Mouse (Mus musculus) thymus, adult 2 months (tissue): ENCODE measurements around the gene Alkbh4. TPM values are rescaled to one million over a fixed set of nuclear protein-coding genes. Genes with fewer than 3 reads are reported as not detected.
A peak's percentile ranks its signal among the peaks of the same experiment; 100 is the strongest.

ENCODE experiments used
- DNase-seq: peaks from one replicate; pipeline ENCODE4 v3.0.0; 2021
- H3K27ac ChIP-seq: fragments of 200-500 bp; 2 replicates; pipeline ENCODE4 v1.5.1; 2012; ENCODE audit warnings: low read length, control low read depth; ENCODE audit not compliant: control insufficient read depth, insufficient read depth
- H3K27me3 ChIP-seq: fragments of 200-500 bp; 2 replicates; pipeline ENCODE4 v1.6.1; 2012; ENCODE audit warnings: mild to moderate bottlenecking, low read length, moderate library complexity, mixed read lengths; ENCODE audit not compliant: control insufficient read depth, insufficient read depth
- H3K36me3 ChIP-seq: fragments of 200-500 bp; 2 replicates; pipeline ENCODE4 v1.6.1; 2012; ENCODE audit warnings: mild to moderate bottlenecking, low read length, moderate library complexity; ENCODE audit not compliant: control insufficient read depth, insufficient read depth
- H3K4me1 ChIP-seq: fragments of 200-500 bp; replicated peaks from 2 replicates; pipeline ENCODE4 v1.6.1; 2012; ENCODE audit warnings: low read length; ENCODE audit not compliant: control insufficient read depth, insufficient read depth
- H3K4me3 ChIP-seq: fragments of 200-500 bp; 2 replicates; pipeline ENCODE4 v1.5.1; 2012; ENCODE audit warnings: mild to moderate bottlenecking, low read length, control low read depth, moderate library complexity; ENCODE audit not compliant: control insufficient read depth, insufficient read depth
- CTCF ChIP-seq: fragments of 200-500 bp; IDR thresholded peaks from 2 replicates; pipeline ENCODE4 v1.5.1; 2012; ENCODE audit warnings: mild to moderate bottlenecking, control low read depth, low read length, moderate library complexity, borderline replicate concordance; ENCODE audit not compliant: control insufficient read depth, poor library complexity, insufficient read depth; ENCODE audit errors: extremely low read depth
- POLR2A ChIP-seq: fragments of 200-500 bp; IDR thresholded peaks from 2 replicates; pipeline ENCODE4 v1.6.1; 2012; ENCODE audit warnings: mild to moderate bottlenecking, low read length, control low read depth, moderate library complexity; ENCODE audit not compliant: control insufficient read depth, poor library complexity, insufficient read depth; ENCODE audit errors: extremely low read depth
- WGBS: fragments of 180-500 bp; shearing (Covaris S2); methylation state at CpG from one replicate; pipeline ENCODE4 v1.1.7; 2018; 5-methylcytosine and 5-hydroxymethylcytosine counted together
- polyA plus RNA-seq: library from polyadenylated mRNA; depleted of rRNA; stranded (reverse); fragments of >200 nt; gene quantifications from 2 replicates; pipeline ENCODE4 v1.2.3, GENCODE M21; 2012

Alkbh4 gene
- polyA plus RNA-seq, 1 experiment, result 55.2 TPM

DNA sequence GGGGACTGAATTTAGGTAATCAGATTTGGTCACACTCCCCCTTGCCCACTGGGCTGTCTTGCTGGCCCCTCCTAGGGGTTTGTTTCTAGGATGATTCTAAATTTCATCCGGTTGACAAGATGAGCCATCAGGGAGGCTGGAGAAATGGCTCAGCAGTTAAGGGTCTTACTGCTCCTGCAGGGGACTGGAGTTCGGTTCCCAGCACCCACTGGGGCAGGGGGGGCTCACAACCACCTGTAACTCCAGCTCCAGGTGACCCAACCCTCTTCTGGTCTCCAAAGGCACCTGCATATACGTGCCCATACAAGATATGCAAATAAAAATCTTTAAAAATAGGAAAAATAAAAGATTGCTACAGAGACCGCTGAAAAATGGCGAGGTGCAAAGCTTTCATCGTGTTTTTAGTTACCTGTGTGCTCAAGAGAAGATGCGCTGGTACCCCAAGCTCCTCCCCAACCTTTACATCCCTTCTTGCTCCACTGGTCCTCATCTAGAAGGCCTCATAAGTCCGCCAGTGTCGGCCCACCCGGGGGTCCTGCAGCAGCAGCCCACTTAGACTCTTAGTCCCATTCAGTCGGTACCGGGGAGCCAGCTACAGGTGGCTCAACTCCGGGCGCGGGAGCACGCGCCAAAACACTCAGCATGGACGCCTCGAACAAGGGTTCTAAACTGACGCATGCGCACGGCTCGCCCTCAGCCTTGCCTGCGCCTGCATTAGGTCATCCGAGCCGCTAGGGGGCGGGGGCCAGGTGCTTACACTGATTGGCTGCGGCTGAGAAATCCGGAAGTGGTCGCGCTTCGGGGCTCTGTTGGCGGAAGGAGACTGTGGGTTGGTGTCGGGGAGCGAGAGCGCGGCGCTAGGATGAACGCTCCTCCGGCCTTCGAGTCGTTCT is 19.8 kb upstream of the Alkbh4 start, which contains the start of gene Polr2j:
Gene Polr2j, plus strand, starts transcription at position 741 of the 893 bp plus-strand sequence.
- TF ChIP-seq POLR2A (peak; percentile 79), CTCF (peak; percentile 99)
- WGBS, result 4% methylated on average over 42 of the region's 42 CpGs
- peaks cover 4% of the 10 kb centered on the region; the same call in 1 of the 2 replicates for H3K36me3 ChIP-seq
- peak within 1 kb of the TSS; percentile 63 for H3K4me3 ChIP-seq
- no peak within 1 kb of the TSS for H3K27ac ChIP-seq
- peaks cover 11% of the 10 kb centered on the region for H3K4me1 ChIP-seq
- no peaks in the 10 kb centered on the region for H3K27me3 ChIP-seq
- peak; percentile 98 for DNase-seq

DNA sequence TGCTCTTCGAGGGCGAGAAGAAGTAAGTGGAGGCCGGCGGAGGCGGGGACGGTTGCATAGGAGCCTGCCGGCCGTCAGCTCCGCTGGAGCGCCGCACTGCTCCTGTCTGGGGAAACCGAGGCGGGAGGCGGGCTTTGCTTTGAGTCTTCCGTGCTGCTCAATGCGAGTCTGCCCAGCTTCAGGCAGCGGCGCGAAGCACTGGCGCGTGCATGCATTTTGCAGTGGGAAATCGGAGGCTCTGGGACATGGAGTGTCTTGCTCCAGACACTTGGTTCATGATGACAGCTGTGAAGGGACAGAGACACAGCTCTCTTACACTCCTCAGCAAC is 19.2 kb upstream of the Alkbh4 start:
- no peak overlapping the region for H3K27ac ChIP-seq
- WGBS, result under 1% methylated on average over 22 of the region's 22 CpGs
- no peak for TF ChIP-seq CTCF
- no peak for TF ChIP-seq POLR2A
- no peaks in the 10 kb centered on the region for H3K27me3 ChIP-seq
- peaks cover 8% of the 10 kb centered on the region; the same call in 1 of the 2 replicates for H3K36me3 ChIP-seq
- peaks cover 11% of the 10 kb centered on the region for H3K4me1 ChIP-seq
- H3K4me3 ChIP-seq, result peak overlapping the region; percentile 63
- no peak for DNase-seq

DNA sequence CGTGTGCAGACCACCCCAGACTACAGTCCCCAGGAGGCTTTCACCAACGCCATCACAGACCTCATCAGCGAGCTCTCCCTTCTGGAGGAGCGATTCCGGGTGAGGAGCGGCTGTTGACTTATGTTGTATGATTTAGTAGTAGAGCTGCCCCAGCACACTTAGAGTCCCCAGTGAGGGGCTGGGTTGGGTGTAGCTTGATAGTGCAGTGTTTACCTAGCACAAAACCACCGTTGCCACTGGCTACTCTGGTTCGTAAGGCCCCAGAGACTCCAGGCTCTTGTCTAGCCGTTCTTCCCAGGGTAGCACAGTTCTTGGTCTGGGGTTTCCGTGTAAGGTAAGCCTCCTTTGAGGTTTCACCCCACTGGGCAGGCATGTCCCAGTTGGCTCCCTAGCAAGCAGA is 13.8 kb upstream of the Alkbh4 start:
- 97% methylated on average over 10 of the region's 10 CpGs for WGBS
- H3K4me3 ChIP-seq, result no peak overlapping the region
- no peak for TF ChIP-seq CTCF
- H3K4me1 ChIP-seq, result peaks cover 10% of the 10 kb centered on the region
- H3K36me3 ChIP-seq, result peaks cover 46% of the 10 kb centered on the region
- no peaks in the 10 kb centered on the region for H3K27me3 ChIP-seq
- H3K27ac ChIP-seq, result no peak overlapping the region
- DNase-seq, result no peak

DNA sequence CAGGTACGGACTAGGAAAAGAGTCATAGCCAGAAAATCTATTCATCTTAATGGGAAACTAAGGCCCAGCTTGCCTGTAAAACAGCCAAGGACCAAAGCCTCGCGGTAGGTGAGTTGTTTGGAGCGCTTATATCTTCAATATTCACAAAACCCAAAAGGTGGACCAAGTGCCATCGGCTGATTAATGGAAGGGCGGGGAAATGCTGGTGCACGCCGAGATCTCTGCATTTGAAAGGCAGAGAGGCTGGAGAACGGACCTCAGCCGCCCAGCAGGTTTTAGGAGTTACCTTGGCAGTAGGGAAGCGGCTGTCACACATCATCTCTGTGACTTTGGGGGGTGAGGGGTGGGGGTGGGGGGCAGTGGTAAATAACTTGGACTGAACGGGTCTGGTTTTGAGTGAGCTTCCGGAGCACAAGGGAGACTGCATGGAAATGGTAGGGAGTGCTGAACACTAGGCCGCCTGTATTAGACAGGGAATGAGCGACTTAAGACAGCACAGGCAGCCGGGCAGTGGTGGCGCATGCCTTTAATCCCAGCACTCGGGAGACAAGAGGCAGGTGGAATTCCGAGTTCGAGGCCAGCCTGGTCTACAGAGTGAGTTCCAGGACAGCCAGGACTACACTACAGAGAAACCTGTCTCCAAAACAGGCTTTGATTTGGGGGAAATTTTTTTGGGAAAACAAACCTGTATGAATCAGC is 495 bp downstream of the Alkbh4 start:
- H3K27ac ChIP-seq, result peak overlapping the region; percentile 78
- no peaks in the 10 kb centered on the region for H3K27me3 ChIP-seq
- WGBS, result 5% methylated on average over 20 of the region's 20 CpGs
- TF ChIP-seq POLR2A (no peak), CTCF (no peak)
- H3K36me3 ChIP-seq, result peaks cover 22% of the 10 kb centered on the region
- no peak for DNase-seq
- peak overlapping the region; percentile 96 for H3K4me3 ChIP-seq
- H3K4me1 ChIP-seq, result peaks cover 19% of the 10 kb centered on the region

DNA sequence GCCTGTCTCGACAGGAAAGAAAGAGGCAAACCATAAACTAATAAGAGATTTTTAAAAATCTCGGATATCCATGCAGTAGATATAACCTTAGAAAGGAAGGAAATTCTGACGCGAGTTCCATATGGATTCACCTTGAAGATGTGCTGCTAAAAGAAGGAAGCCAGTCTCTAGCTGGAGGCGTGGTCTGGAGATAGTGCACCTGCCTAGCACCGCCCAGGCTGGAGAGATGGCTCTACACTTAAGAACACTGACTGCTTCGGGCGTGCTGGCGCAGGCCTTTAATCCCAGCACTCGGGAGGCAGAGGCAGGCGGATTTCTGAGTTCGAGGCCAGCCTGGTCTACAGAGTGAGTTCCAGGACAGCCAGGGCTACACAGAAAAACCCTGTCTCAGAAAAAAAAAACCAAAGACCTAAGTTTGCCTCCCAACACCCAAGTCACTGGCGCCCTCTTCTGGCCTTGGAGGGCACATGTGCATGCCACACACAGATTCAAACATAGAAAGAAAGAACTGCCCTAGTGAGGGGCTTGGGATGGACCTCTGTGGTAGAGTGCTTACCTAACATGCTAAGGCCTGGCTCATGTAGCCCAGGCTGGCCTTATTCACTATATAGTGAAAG is 1.8 kb downstream of the Alkbh4 start:
- DNase-seq, result peak; percentile 69
- Histone ChIP-seq H3K36me3 (peaks cover 22% of the 10 kb centered on the region), H3K4me1 (peaks cover 19% of the 10 kb centered on the region), H3K27me3 (no peaks in the 10 kb centered on the region), H3K4me3 (no peak overlapping the region), H3K27ac (no peak overlapping the region)
- TF ChIP-seq CTCF, result peak; percentile 66; the same call in 1 of the 2 replicates
- no peak for TF ChIP-seq POLR2A
- 73% methylated on average over 13 of the region's 13 CpGs for WGBS

DNA sequence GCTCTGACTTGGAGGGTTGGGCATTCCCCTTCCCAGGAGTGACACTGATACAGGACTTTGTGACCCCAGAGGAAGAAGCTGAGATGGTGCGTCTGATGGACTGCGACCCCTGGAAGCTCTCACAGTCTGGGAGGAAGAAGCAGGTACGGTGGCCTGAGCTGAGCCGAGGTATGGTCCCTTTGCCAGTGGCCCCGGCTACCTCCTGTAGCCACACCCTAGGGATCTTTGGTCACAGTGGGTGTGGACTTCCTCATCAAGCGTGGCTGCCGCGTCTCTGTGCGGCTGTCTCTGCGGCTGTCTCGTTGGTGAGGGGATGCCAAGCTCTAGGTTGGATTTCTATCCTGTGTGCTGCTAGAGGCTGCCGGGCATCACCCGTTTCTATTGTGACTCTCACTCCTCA is 3.4 kb downstream of the Alkbh4 start:
- 90% methylated on average over 13 of the region's 13 CpGs for WGBS
- TF ChIP-seq POLR2A, result no peak
- TF ChIP-seq CTCF, result no peak
- Histone ChIP-seq H3K27ac (no peak overlapping the region), H3K4me3 (no peak overlapping the region), H3K4me1 (peaks cover 24% of the 10 kb centered on the region), H3K27me3 (no peaks in the 10 kb centered on the region), H3K36me3 (peaks cover 22% of the 10 kb centered on the region)
- no peak for DNase-seq
